In the genomic region with DNA sequence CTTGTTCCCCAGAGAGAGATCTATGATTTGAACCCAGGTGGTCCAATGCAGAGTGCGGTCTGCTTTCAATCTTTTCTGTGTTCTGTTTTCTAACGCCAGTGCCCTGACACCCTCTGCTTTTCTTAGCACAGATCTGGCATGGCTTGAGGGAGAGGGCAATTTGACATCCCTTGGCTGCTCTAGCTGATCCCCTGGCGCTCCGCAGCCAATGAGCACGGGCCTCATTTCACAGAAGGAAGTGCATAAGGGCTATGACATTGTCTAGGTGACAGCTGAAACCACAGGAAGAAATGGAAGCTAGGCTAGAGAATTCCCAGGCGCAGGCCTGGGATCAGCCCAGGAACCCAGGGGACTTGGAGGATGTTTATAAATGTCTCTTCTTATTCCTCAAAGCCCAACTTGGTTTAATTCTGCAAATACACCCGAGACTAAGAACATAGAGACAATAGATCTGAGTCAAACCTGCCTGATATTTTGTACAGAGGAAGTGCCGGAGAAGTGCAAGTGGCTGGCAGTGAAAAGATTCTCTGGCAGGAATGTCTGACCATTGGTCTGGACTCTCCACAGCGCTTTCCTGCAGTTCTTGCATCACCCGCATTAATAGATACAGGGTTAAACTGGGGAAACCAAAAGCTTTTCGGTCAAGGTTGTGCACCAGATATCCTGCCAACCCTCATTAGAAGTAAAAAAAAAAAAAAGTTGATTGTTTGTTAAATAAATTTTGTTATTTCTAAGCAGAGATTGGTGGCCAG, we compare ENCODE assay signal across 13 mouse cellular contexts. TPM values are rescaled to one million over a fixed set of nuclear protein-coding genes. Genes with fewer than 3 reads are reported as not detected.
DNase-seq lines count a peak whose midpoint lies in the region; ATAC-seq and TF ChIP-seq lines count a peak whose summit lies in the region.
"Had no signal": no experiment of that assay in that cellular context is flagged by ENCODE, and none has a peak within 500 bp of the region (broad histone marks: within the 10 kb centered on the region; RNA-seq: fewer than 3 reads in every experiment).

No protein-coding gene starts in this region.

- WGBS in lung, embryonic 14.5 days = 62% methylated on average over 11 of the region's 11 CpGs
- 54% methylated on average over 11 of the region's 11 CpGs for WGBS in embryonic facial prominence, embryonic 13.5 days

- H3K4me3 ChIP-seq in lung, embryonic 14.5 days (ENCODE audit: low read depth, low read length) = no peak overlapping the region
- no peak overlapping the region for H3K4me3 ChIP-seq in embryonic facial prominence, embryonic 13.5 days
- H3K4me3 ChIP-seq: limb, embryonic 10.5 days had no signal

- TF ChIP-seq CTCF in lung, embryonic 14.5 days (IDR thresholded peaks at IDR 0.05; ENCODE audit: low read depth) = no peak

- H3K27ac ChIP-seq in lung, embryonic 14.5 days (ENCODE audit: low read depth) = no peak overlapping the region
- H3K27ac ChIP-seq in embryonic facial prominence, embryonic 13.5 days = no peak overlapping the region
- H3K27ac ChIP-seq: limb, embryonic 10.5 days; macrophage had no signal

- H3K4me2 ChIP-seq in lung, embryonic 14.5 days = no peak overlapping the region
- H3K4me2 ChIP-seq in embryonic facial prominence, embryonic 13.5 days = no peak overlapping the region

- H3K36me3 ChIP-seq in lung, embryonic 14.5 days (ENCODE audit: insufficient read depth) = no peaks in the 10 kb centered on the region
- no peaks in the 10 kb centered on the region for H3K36me3 ChIP-seq in embryonic facial prominence, embryonic 13.5 days
- H3K36me3 ChIP-seq: limb, embryonic 10.5 days had no signal

- peak; percentile 20 to 38 for DNase-seq in heart, adult 18-20 months
- DNase-seq in heart, postnatal 36 days = no peak
- peak; percentile 34 for DNase-seq in lung, embryonic 14.5 days
- no peak for DNase-seq in lung, postnatal 36 days
- peak; percentile 28 to 44 for DNase-seq in heart, postnatal 10 days
- DNase-seq in B cell, adult 2 months = no peak
- no peak for DNase-seq in ovary, adult 18-20 months (ENCODE audit: low spot score)
- DNase-seq: adrenal gland, adult 2 months; forebrain, postnatal 0 days; thymus, adult 2 months had no signal

- H3K9me3 ChIP-seq in lung, embryonic 14.5 days (ENCODE audit: low read depth, low read length) = no peaks in the 10 kb centered on the region
- no peaks in the 10 kb centered on the region for H3K9me3 ChIP-seq in embryonic facial prominence, embryonic 13.5 days
- H3K9me3 ChIP-seq: limb, embryonic 10.5 days had no signal

- no peak for ATAC-seq in lung, embryonic 14.5 days (ENCODE audit: insufficient read depth)
- 0 out of 2 replicates have a peak, but pooled peaks have one; percentile 15 for ATAC-seq in embryonic facial prominence, embryonic 13.5 days (ENCODE audit: insufficient number of reproducible peaks, insufficient read depth, low FRiP score, low TSS enrichment, low read depth)
- ATAC-seq: forebrain, postnatal 0 days had no signal

- H3K27me3 ChIP-seq in lung, embryonic 14.5 days (ENCODE audit: insufficient read depth, low read length) = no peaks in the 10 kb centered on the region
- H3K27me3 ChIP-seq in embryonic facial prominence, embryonic 13.5 days = no peaks in the 10 kb centered on the region

- intact Hi-C loops in heart, postnatal 36 days (cut with DNase I) = loop anchor here (2.0 kb wide), 1 partner anchor 23 kb away; no protein-coding TSS in a partner anchor
- intact Hi-C loops in heart, postnatal 10 days (cut with DNase I) = no loop called here

- no peak overlapping the region for H3K9ac ChIP-seq in lung, embryonic 14.5 days
- H3K9ac ChIP-seq in embryonic facial prominence, embryonic 13.5 days = no peak overlapping the region
- H3K9ac ChIP-seq: forebrain, postnatal 0 days had no signal

- no peaks in the 10 kb centered on the region for H3K4me1 ChIP-seq in lung, embryonic 14.5 days (ENCODE audit: insufficient read depth)
- H3K4me1 ChIP-seq in embryonic facial prominence, embryonic 13.5 days = 0 out of 2 replicates have a peak, but pooled peaks cover 3% of the 10 kb centered on the region

RNA-seq across cellular contexts. Expression of a gene that starts 28.2 kb away (rescaled TPM):
- total RNA-seq in heart, adult 18-20 months (2021) = 10 to 100 TPM; 18.8 to 20.9 TPM
- total RNA-seq in heart, postnatal 36 days (2021) = 10 to 100 TPM; 27.4 to 31.6 TPM
- 11.1 and 13.0 TPM in 2 replicates for polyA plus RNA-seq in lung, embryonic 14.5 days (2014; fragmentation: Nextera tagmentation; extraction: Ambion mirVana)
- 13.2 and 16.8 TPM in 2 replicates for polyA plus RNA-seq in embryonic facial prominence, embryonic 13.5 days (2015; fragmentation: Nextera tagmentation; extraction: Ambion mirVana)
- total RNA-seq in heart, postnatal 10 days (2021) = 10 to 100 TPM; 40.3 to 46.5 TPM

RNA-seq across cellular contexts. Expression of a gene that starts 40.4 kb away (rescaled TPM):
- 10 to 100 TPM; 19.5 to 23.4 TPM for total RNA-seq in heart, adult 18-20 months (2021)
- 10 to 100 TPM; 19.6 to 20.4 TPM for total RNA-seq in heart, postnatal 36 days (2021)
- 67.3 and 68.5 TPM in 2 replicates for polyA plus RNA-seq in lung, embryonic 14.5 days (2014; fragmentation: Nextera tagmentation; extraction: Ambion mirVana)
- polyA plus RNA-seq in embryonic facial prominence, embryonic 13.5 days (2015; fragmentation: Nextera tagmentation; extraction: Ambion mirVana) = 72.1 and 78.2 TPM in 2 replicates
- total RNA-seq in heart, postnatal 10 days (2021) = 10 to 100 TPM; 26.3 to 27.0 TPM

Comparison
In these comparisons a context has a peak if more than half of its experiments do, and no peak if none do; other contexts are left out.
1. DNase-seq: peak in heart, adult 18-20 months (2 of 2), lung, embryonic 14.5 days (single experiment) and heart, postnatal 10 days (2 of 2); none in heart, postnatal 36 days (0 of 2), lung, postnatal 36 days (single experiment), B cell, adult 2 months (0 of 2) and ovary, adult 18-20 months (single experiment).